Mouse (Mus musculus) limb, embryonic 11.5 days (tissue): ENCODE measurements around the gene Skint8. TPM values are rescaled to one million over a fixed set of nuclear protein-coding genes. Genes with fewer than 3 reads are reported as not detected.
"Not testable (repeated sequence)": the region's sequence is repeated elsewhere in the genome, so short reads cannot be mapped to it uniquely, and the experiment has no call there.

Source experiments
- ATAC-seq: fragments of 200-750 bp; cut with Nextera tagmentation; 2 replicates; pipeline ENCODE4 v1.8.0; 2017; ENCODE audit warnings: low read depth; ENCODE audit not compliant: insufficient number of reproducible peaks, low FRiP score, low TSS enrichment
- DNase-seq: peaks from one replicate; pipeline ENCODE4 v3.0.0-alpha.2; 2015; ENCODE audit warnings: low spot score
- H3K27ac ChIP-seq: fragments of 300-500 bp; sonication (generic); replicated peaks from 2 replicates; pipeline ENCODE4 v1.5.1; 2014; ENCODE audit warnings: low read depth, mild to moderate bottlenecking, low read length
- H3K27me3 ChIP-seq: fragments of 300-500 bp; sonication (generic); 2 replicates; pipeline ENCODE4 v1.6.1; 2014; ENCODE audit warnings: mild to moderate bottlenecking, low read length, mixed read lengths; ENCODE audit not compliant: control insufficient read depth, insufficient read depth
- H3K36me3 ChIP-seq: fragments of 300-500 bp; sonication (generic); 2 replicates; pipeline ENCODE4 v1.6.1; 2014; ENCODE audit warnings: mild to moderate bottlenecking, low read length, moderate library complexity, mixed read lengths; ENCODE audit not compliant: control insufficient read depth, insufficient read depth
- H3K4me1 ChIP-seq: fragments of 300-500 bp; sonication (generic); 2 replicates; pipeline ENCODE4 v1.6.1; 2014; ENCODE audit warnings: low read length, mixed read lengths; ENCODE audit not compliant: control insufficient read depth, insufficient read depth
- H3K4me2 ChIP-seq: fragments of 300-500 bp; sonication (generic); 2 replicates; pipeline ENCODE4 v1.6.1; 2014; ENCODE audit warnings: low read depth, mild to moderate bottlenecking, moderate library complexity; ENCODE audit not compliant: severe bottlenecking
- H3K4me3 ChIP-seq: fragments of 300-500 bp; sonication (generic); 2 replicates; pipeline ENCODE4 v1.5.1; 2014; ENCODE audit warnings: low read depth, low read length
- H3K9ac ChIP-seq: fragments of 300-500 bp; sonication (generic); 2 replicates; pipeline ENCODE4 v1.6.1; 2014; ENCODE audit warnings: mild to moderate bottlenecking, low read length
- H3K9me3 ChIP-seq: fragments of 300-500 bp; sonication (generic); 2 replicates; pipeline ENCODE4 v1.6.1; 2016; ENCODE audit warnings: low read length; ENCODE audit not compliant: control insufficient read depth
- WGBS: fragments of 180-500 bp; shearing (Covaris S2); extraction: QIAGEN DNeasy Blood & Tissue Kit; methylation state at CpG from one replicate; pipeline ENCODE4 v1.1.7; 2014; 5-methylcytosine and 5-hydroxymethylcytosine counted together
- polyA plus RNA-seq: library from polyadenylated mRNA; unstranded; fragments of >200 nt; fragmentation: Nextera tagmentation; extraction: Ambion mirVana; gene quantifications from 2 replicates; pipeline ENCODE4 v1.2.1, GENCODE M21; 2014

Gene Skint8
- polyA plus RNA-seq, 1 experiment from 2014 or later = not detected

GRCm38 (mm10) chr4:111900491-111900890, 18.7 kb upstream of the Skint8 start:
- H3K36me3 ChIP-seq, H3K27ac ChIP-seq, H3K4me3 ChIP-seq, H3K4me1 ChIP-seq, H3K4me2 ChIP-seq, H3K27me3 ChIP-seq, ATAC-seq, DNase-seq, H3K9ac ChIP-seq, H3K9me3 ChIP-seq: not testable (repeated sequence)
- WGBS = 89% methylated on average over 1 of the region's 1 CpGs

GRCm38 (mm10) chr4:111901473-111901872, 17.7 kb upstream of the Skint8 start:
- Histone ChIP-seq H3K4me2 (no peak overlapping the region), H3K36me3 (no peaks in the 10 kb centered on the region), H3K27me3 (no peaks in the 10 kb centered on the region), H3K9me3 (no peaks in the 10 kb centered on the region), H3K27ac (no peak overlapping the region), H3K4me3 (no peak overlapping the region), H3K4me1 (no peaks in the 10 kb centered on the region), H3K9ac (no peak overlapping the region)
- WGBS = 100% methylated on average over 1 of the region's 1 CpGs
- no peak for DNase-seq
- no peak for ATAC-seq

GRCm38 (mm10) chr4:111902775-111903174, 16.4 kb upstream of the Skint8 start, which contains the start of gene Slc5a9:
Gene Slc5a9 (minus strand): TSS chr4:111902918.
- Histone ChIP-seq H3K9ac (no peak within 1 kb of the TSS), H3K4me1 (no peaks in the 10 kb centered on the region), H3K27ac (no peak within 1 kb of the TSS), H3K4me2 (no peak within 1 kb of the TSS), H3K4me3 (no peak within 1 kb of the TSS), H3K9me3 (no peaks in the 10 kb centered on the region), H3K27me3 (no peaks in the 10 kb centered on the region), H3K36me3 (no peaks in the 10 kb centered on the region)
- DNase-seq (no peak), ATAC-seq (no peak)

- Histone ChIP-seq H3K4me3 (no peak overlapping the region), H3K9me3 (no peaks in the 10 kb centered on the region), H3K4me2 (no peak overlapping the region), H3K27me3 (no peaks in the 10 kb centered on the region), H3K4me1 (no peaks in the 10 kb centered on the region), H3K9ac (no peak overlapping the region), H3K27ac (no peak overlapping the region), H3K36me3 (no peaks in the 10 kb centered on the region)
- 51% methylated on average over 2 of the region's 2 CpGs for WGBS
- DNase-seq = no peak
- 0 out of 2 replicates have a peak, but pooled peaks have one; percentile 44 for ATAC-seq
These were observed 11.3 kb upstream of the Skint8 start for GRCm38 (mm10) chr4:111907926-111908325.

- Histone ChIP-seq H3K36me3 (no peaks in the 10 kb centered on the region), H3K4me1 (no peaks in the 10 kb centered on the region), H3K4me3 (no peak overlapping the region), H3K27ac (no peak overlapping the region), H3K27me3 (no peaks in the 10 kb centered on the region), H3K4me2 (no peak overlapping the region), H3K9ac (no peak overlapping the region), H3K9me3 (no peaks in the 10 kb centered on the region)
- 33% methylated on average over 1 of the region's 1 CpGs for WGBS
- DNase-seq (no peak), ATAC-seq (no peak)
These were observed 42.1 kb downstream of the Skint8 start for GRCm38 (mm10) chr4:111961309-111961708.

- not testable (repeated sequence) for DNase-seq, H3K27ac ChIP-seq
- 79% methylated on average over 1 of the region's 1 CpGs for WGBS
These were observed 44.0 kb downstream of the Skint8 start for GRCm38 (mm10) chr4:111963241-111963640.

GRCm38 (mm10) chr4:111963669-111964068, 44.5 kb downstream of the Skint8 start:
- no peaks in the 10 kb centered on the region for H3K36me3 ChIP-seq
- 88% methylated on average over 3 of the region's 3 CpGs for WGBS
- no peak overlapping the region for H3K4me2 ChIP-seq
- DNase-seq = no peak
- H3K4me1 ChIP-seq = no peaks in the 10 kb centered on the region
- no peaks in the 10 kb centered on the region for H3K9me3 ChIP-seq
- H3K27me3 ChIP-seq = no peaks in the 10 kb centered on the region
- ATAC-seq = no peak
- H3K27ac ChIP-seq = no peak overlapping the region
- H3K9ac ChIP-seq = no peak overlapping the region
- H3K4me3 ChIP-seq = no peak overlapping the region

More at GRCm38 (mm10) chr4:111963241-111963640, 44.0 kb downstream of the Skint8 start:
- not testable (repeated sequence) for H3K36me3 ChIP-seq, H3K27me3 ChIP-seq, ATAC-seq, H3K9ac ChIP-seq, H3K4me3 ChIP-seq, H3K4me2 ChIP-seq, H3K9me3 ChIP-seq, H3K4me1 ChIP-seq

- H3K9me3 ChIP-seq = no peaks in the 10 kb centered on the region
- H3K27me3 ChIP-seq = no peaks in the 10 kb centered on the region
- no peak within 1 kb of the TSS for H3K9ac ChIP-seq
- WGBS = 96% methylated on average over 1 of the region's 1 CpGs
- no peaks in the 10 kb centered on the region for H3K36me3 ChIP-seq
- ATAC-seq (no peak), DNase-seq (no peak)
- H3K4me1 ChIP-seq = no peaks in the 10 kb centered on the region
- no peak within 1 kb of the TSS for H3K4me3 ChIP-seq
- no peak within 1 kb of the TSS for H3K4me2 ChIP-seq
- no peak within 1 kb of the TSS for H3K27ac ChIP-seq
These were observed 53.4 kb downstream of the Skint8 start, which contains the start of gene Skint7 for GRCm38 (mm10) chr4:111972623-111973022. Gene Skint7 (plus strand): TSS chr4:111972923.
